Mouse (Mus musculus): Measurements from ENCODE around the gene Gpatch2.

The Gpatch2 gene

GRCm38 (mm10) chr1:187215181-187216116 lies at the start of gene Gpatch2, which contains the start of gene Spata17:
Gpatch2 (plus strand) TSS chr1:187215508.
Spata17 (minus strand) TSS chr1:187215465.
- peak; percentile 73 for DNase-seq

DNA sequence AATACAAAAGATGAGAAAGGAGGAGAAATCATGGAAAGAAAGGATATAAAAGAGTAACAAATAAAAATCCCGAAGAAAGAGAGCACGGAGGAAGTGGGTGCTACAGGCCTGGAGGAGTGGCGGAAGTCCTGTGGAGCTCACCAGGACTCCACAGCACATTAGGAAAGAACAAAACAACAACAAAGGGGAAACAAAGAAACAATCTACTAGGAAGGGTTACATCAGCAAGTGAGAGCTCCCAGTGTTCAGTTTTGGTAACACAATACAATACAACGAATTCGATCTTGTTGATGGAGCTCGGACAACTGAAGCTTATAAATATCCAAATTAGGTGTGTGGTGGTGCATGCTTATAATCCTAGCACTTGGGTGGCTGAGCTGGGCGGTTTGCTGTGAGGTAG lies 45.7 kb upstream of the Gpatch2 start:
- DNase-seq: no peak

DNA sequence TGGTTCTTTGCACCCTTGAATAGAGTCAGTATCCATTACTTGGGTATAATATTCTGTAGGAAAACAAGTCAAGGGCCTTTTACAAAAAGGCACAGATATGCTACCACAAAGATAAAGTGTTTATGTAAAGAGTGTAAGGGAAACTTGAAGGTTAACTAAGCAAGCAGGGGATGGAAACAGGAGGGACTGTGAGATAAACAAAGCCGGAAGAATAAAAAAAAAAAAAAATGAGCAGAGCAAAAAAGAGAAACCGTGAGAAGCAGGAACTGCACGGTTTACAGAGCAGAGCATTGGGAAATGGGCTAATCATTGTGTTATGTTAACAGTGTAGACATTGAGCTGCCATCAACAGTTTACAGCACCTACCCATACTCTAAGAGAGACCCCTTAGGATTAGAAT lies 44.9 kb upstream of the Gpatch2 start:
- DNase-seq: no peak

DNA sequence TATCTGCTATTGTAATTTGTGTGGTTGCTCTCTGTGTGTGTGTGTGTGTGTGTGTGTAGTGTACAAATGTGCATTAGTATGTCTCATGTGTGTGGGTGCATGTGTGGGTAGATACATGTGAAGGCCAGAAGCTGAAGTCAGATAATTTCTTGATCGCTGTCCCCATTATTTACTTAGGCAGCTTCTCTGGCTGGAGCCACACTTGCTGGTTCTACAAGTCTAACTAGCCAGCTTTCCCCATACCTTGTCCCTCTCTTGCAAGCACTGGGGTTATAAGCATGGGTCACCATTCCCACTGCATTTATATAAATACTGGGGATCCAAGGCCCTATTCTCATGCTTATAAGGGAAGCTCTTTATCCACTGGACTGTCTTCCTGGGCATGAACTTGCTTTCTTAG lies 39.3 kb upstream of the Gpatch2 start:
- no peak for DNase-seq

- no peak for DNase-seq
These were observed 36.8 kb upstream of the Gpatch2 start for GRCm38 (mm10) chr1:187178546-187178945.

DNA sequence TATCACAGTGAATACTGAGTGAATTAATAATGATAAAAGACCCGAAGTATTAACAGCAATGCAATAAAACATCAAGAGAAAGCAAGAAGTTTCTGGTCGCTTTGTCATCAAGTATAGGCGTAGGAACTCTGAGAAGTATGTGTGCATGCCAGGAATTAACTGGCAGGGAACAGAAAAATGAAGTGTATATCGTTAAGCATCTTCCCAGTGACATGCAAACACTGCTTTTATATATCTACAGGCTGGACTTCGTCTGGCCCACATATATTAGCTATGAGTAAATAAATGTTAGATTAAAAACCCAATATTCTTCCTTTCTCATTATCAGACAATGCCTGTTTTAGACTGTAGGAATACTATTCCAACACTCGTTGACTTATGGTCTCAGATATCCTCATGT lies 9.8 kb upstream of the Gpatch2 start:
- DNase-seq: no peak

DNA sequence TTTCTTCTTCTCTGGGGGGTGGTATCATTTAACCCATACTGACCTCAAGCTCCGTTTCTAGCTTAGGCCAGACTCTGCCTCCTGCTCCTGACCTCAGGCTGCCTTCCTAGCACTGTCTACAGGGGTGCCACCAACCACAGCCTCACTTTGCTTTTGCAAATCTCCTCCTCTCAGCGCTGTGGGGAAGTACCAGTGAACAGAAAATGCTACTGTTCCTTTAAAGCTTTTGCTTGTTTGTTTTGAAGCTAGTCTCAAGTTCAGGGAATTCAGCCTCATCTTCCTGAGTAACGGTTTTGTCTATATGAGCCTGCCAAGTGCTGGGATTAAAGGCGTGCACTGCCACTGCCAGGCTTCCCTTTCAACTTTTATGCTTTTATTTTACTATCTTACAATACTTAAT lies 5.8 kb upstream of the Gpatch2 start:
- no peak for DNase-seq

DNA sequence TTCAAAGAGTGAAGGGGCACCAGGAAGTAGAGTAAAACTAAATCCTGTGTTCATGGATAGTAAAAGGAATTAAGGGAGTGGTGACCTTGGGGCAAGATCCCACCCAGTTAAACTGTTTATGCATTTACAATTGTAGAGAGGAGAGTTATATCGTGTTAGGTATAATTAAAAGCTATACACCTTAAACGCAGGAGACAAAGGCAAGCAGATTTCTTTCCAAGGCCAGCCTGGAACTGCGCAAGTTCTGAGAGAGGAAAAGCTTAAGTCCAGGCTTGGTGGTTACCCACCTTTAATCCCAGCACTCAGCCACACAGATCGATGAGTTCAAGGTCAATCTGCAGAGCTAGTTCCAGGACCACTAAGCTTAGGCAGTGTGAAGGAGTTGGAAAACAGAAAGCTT lies 4.6 kb upstream of the Gpatch2 start:
- DNase-seq: no peak

DNA sequence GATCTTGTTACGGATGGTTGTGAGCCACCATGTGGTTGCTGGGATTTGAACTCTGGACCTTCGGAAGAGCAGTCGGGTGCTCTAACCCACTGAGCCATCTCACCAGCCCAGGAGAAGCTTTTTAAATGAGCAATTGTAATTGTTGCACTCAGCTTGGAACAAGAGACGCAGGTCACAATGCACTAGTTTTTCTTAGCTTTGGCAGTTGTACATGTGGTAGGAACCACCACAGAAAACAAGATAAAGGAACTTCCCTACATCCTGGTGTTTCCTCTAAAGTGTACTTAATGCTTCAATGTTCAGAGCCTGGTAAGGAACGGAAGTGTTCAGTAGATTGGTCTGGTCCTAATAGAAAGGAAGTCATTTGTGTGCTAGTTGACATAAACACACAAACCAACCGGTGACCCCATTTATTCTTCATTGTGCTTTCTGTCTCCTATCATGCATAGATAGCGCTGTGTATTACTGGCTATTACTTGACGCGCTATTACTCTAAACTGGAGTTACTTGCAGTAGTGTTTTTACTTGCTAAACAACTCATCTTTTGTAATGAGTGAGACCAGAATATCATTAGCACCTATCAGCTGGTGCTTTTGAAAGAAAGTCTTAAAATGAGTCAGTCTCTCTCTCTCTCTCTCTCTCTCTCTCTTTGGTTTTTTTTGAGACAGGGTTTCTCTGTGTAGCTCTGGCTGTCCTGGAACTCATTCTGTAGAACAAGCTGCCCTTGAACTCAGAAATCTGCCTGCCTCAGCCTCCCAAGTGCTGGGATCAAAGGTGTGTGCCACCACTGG lies 1.5 kb downstream of the Gpatch2 start:
- no peak for DNase-seq

GRCm38 (mm10) chr1:187220756-187221155 lies 5.4 kb downstream of the Gpatch2 start:
- DNase-seq: no peak

GRCm38 (mm10) chr1:187226328-187227025 lies 11.2 kb downstream of the Gpatch2 start:
- DNase-seq: no peak

- DNase-seq: no peak
These were observed 13.3 kb downstream of the Gpatch2 start for GRCm38 (mm10) chr1:187228414-187229146.

DNA sequence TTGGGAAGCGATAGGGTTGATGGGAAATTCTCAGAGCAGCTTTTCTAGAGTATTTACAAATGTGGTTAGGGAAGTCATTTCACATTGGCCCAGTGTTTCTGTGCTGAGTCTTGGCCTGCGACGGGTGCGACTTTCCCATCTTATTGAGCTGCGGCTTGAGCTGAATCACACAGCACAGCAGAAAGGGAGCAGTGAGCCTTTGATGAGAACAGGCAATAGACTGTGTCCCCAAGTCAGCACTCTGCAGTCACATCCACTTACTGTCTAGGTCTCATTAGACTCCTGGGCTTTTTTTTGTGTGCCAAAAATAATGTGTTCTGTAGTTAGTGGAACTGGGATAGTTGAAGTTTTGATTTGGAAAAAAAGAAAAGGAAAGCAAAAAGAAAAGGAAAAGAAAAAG lies 14.9 kb downstream of the Gpatch2 start:
- DNase-seq: no peak

GRCm38 (mm10) chr1:187232196-187232955 lies 17.1 kb downstream of the Gpatch2 start:
- no peak for DNase-seq

DNA sequence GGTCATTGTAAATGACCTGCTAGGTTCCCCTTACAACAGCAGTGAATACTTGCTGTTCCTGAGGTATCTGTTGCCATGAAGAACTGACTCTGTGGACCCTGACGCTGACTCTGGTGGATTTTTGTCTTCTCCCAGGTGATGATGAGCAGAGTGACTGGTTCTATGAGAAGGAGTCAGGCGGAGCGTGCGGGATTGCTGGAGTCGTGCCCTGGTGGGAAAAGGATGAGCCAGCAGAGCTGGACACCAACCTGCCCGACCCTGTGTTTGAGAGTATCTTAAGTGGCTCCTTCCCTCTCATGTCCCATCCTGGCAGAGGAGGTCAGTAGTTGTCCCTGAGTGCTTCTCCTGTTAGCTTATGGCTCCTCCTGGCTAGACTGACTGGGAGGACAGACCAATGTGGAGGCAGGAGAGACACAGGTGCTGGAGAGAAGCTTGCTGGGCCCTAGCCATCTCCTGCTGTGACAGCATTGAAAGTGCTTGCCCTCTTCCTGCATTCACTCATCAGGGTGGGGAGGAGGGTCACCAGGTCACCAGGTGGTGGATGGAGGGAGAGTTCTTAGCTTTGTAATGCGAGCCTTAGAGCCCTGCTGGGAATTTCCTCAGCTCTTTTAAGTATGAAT lies 17.8 kb downstream of the Gpatch2 start:
- DNase-seq: no peak

DNA sequence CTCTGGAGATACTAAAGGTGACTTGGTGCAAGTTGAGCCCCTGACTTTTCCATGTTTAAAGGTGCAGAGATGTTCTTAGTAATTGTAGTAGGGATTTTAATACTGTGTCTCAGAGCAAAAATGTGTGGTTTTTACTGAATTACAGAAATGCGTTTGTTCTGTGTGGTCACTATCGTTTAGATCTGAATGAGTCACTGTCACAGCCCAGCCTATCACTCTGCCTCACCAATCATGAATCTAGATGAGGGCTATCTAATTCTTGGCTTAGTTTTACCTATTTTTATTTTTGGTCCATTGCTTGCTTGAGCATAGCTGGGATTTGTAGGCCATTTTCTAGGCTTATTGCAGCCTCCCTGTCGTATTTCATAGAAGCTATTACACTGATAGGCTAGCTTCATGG lies 19.9 kb downstream of the Gpatch2 start:
- no peak for DNase-seq

DNA sequence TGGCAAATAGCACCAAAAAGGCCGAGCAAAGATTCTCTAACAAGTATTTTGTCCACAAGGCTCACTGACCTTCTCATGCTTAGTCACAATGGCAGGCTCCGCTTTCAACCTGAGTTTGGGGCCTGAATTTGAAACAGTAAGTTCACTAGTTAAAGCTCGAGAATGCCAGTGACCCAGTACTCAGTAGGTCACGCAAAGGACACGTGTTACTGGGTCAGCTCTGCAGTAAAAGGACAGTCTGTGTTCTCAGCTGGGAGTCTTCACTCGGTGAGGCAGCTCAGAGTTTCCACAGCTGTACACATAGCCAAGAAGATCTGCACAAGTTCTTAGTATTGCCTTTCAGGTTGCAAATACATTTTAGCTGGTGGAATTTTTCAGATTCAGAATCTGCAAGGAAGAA lies 21.0 kb downstream of the Gpatch2 start:
- DNase-seq: no peak

DNA sequence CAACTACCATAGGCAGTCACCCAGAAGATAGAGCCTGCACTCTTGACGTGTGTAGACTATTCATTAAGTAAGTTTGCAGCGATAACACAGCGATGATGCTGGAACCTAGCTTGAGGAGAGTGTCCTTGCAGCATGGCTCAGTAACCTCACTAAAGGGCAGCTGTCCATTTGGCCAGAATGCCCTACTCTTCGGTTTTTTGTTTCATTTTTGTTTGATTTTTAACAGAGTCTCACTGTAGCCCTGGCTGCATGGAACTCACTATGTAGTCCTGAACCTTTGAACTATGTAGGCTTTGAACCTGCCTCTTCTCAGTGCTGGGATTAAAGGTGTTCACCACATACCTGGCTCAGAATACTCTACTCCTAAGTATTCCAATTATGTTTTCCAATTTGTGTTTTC lies 22.8 kb downstream of the Gpatch2 start:
- DNase-seq: no peak

GRCm38 (mm10) chr1:187240304-187240703 lies 25.0 kb downstream of the Gpatch2 start:
- no peak for DNase-seq

GRCm38 (mm10) chr1:187241329-187241728 lies 26.0 kb downstream of the Gpatch2 start:
- DNase-seq: no peak

DNA sequence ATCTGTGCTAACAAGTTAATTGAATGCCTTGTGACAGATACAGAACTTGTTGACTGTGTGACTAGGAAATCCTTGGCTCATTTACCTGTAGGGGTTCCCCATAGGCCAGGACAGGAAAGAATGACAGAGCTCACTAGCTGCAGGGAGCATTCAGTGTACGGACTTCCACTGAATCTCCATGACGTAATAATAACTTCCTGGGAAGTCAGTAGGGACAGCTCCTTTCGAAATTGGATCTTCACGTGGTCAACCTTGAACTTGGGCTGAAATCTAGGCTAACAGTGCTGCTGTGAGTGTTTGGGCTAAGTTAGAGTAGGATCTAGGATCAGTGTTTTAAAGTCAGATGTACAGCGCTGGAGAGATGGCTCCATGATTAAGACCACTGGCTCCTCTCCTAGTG lies 29.4 kb downstream of the Gpatch2 start:
- DNase-seq: no peak
